Mouse (Mus musculus) cortical plate, adult 2 months (tissue): Measurements from ENCODE around the gene Kcns3.

Source experiments
- CTCF ChIP-seq: fragments of 200-500 bp; IDR thresholded peaks from 2 replicates; pipeline ENCODE4 v1.5.1; 2011; ENCODE audit warnings: mild to moderate bottlenecking, control low read depth, low read length; ENCODE audit not compliant: insufficient read depth; ENCODE audit errors: extremely low read depth
- POLR2A ChIP-seq: fragments of 200-500 bp; IDR thresholded peaks from 2 replicates; pipeline ENCODE4 v1.6.1; 2011; ENCODE audit warnings: mild to moderate bottlenecking, low read length, control low read depth; ENCODE audit not compliant: insufficient read depth; ENCODE audit errors: extremely low read depth

DNA sequence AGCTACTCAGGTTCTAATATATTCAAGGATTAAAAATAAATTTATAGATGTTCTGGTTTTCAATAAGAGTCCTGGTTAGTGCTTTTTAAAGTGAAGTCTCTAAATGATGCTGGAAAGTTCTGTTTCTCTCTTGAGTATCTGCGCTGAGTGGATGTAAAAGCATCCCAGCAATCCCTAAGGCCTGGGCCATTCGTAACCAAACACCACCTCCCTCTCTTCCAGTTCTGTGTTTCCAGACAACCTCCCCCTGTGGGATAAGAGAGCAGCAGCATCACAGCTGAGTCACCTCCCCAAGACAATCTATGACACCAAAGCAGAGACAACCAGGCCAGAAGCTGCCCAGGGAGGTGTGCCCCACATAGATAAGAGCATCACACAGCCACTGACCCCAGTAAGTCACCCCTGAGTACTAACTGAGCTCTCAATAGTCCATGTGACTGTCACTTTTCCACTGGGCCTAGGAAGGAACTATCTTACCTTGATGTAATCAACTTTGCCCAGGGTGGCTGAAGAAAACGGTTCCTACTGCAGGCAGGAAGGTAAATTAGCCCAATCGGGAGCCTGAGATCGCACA, 24.6 kb downstream of the Kcns3 start:
- TF ChIP-seq POLR2A = no peak
- TF ChIP-seq CTCF = no peak
